Comparison of ENCODE assay signal across 16 mouse cellular contexts in genomic region chr5:113452691-113453090, GRCm38 (mm10). TPM values are rescaled to one million over a fixed set of nuclear protein-coding genes. Genes with fewer than 3 reads are reported as not detected.
A peak's percentile ranks its signal among the peaks of the same experiment; 100 is the strongest.
DNase-seq lines count a peak whose midpoint lies in the region; ATAC-seq lines count a peak whose summit lies in the region.
"Had no signal": no experiment of that assay in that cellular context is flagged by ENCODE, and none has a peak within 500 bp of the region (broad histone marks: within the 10 kb centered on the region; RNA-seq: fewer than 3 reads in every experiment).

No protein-coding gene starts in this region.

- H3K4me1 ChIP-seq in kidney, embryonic 14.5 days (ENCODE audit: control insufficient read depth, insufficient read depth, low read length) = peaks cover 17% of the 10 kb centered on the region; the same call in 1 of the 2 replicates
- peaks cover 24% of the 10 kb centered on the region for H3K4me1 ChIP-seq in neural tube, embryonic 15.5 days
- H3K4me1 ChIP-seq: lung, embryonic 15.5 days; megakaryocyte, embryonic 14.5 days had no signal

- no peaks in the 10 kb centered on the region for H3K36me3 ChIP-seq in kidney, embryonic 14.5 days (ENCODE audit: control insufficient read depth, insufficient read depth, low read length)
- no peaks in the 10 kb centered on the region for H3K36me3 ChIP-seq in neural tube, embryonic 15.5 days
- H3K36me3 ChIP-seq: lung, embryonic 15.5 days had no signal

- 0% methylated on average over 1 of the region's 1 CpGs for WGBS in kidney, embryonic 14.5 days
- 6% methylated on average over 1 of the region's 1 CpGs for WGBS in neural tube, embryonic 15.5 days

- no peak overlapping the region for H3K9ac ChIP-seq in kidney, embryonic 14.5 days (ENCODE audit: low read depth, low read length)
- H3K9ac ChIP-seq in neural tube, embryonic 15.5 days (replicated peaks) = no peak overlapping the region
- H3K9ac ChIP-seq: lung, embryonic 15.5 days had no signal

- no peak for DNase-seq in kidney, adult 11 months
- peak; percentile 70 for DNase-seq in embryo, embryonic 11 days
- DNase-seq in mesoderm, embryonic 11.5 days (ENCODE audit: low read depth, low spot score) = peak; percentile 68
- no peak for DNase-seq in left cerebral cortex, postnatal 4 days
- no peak for DNase-seq in adrenal gland, postnatal 36 days
- DNase-seq: adrenal gland, postnatal 25 days; cerebellum, postnatal 36 days; heart, postnatal 36 days; kidney, adult 18-20 months; liver had no signal

- no peak for ATAC-seq in kidney, embryonic 14.5 days (ENCODE audit: low FRiP score, low TSS enrichment)
- ATAC-seq in neural tube, embryonic 15.5 days (ENCODE audit: low FRiP score) = no peak

- H3K27me3 ChIP-seq in kidney, embryonic 14.5 days (ENCODE audit: control insufficient read depth, insufficient read depth, low read length) = no peaks in the 10 kb centered on the region
- H3K27me3 ChIP-seq in neural tube, embryonic 15.5 days (replicated peaks) = no peaks in the 10 kb centered on the region
- H3K27me3 ChIP-seq: lung, embryonic 15.5 days had no signal

- peak overlapping the region; percentile 52; the same call in 1 of the 2 replicates for H3K27ac ChIP-seq in kidney, embryonic 14.5 days (ENCODE audit: low read depth, low read length)
- H3K27ac ChIP-seq in neural tube, embryonic 15.5 days (replicated peaks) = peak overlapping the region; percentile 6; the same call in 1 of the 2 replicates
- H3K27ac ChIP-seq: lung, embryonic 15.5 days had no signal

- intact Hi-C loops in left cerebral cortex, postnatal 4 days (cut with DNase I) = no loop called here

- no peak overlapping the region for H3K4me2 ChIP-seq in kidney, embryonic 14.5 days (replicated peaks; ENCODE audit: low read depth, low read length)
- no peak overlapping the region for H3K4me2 ChIP-seq in neural tube, embryonic 15.5 days
- H3K4me2 ChIP-seq: heart, embryonic 11.5 days; lung, embryonic 15.5 days had no signal

- H3K4me3 ChIP-seq in kidney, embryonic 14.5 days (ENCODE audit: low read length) = no peak overlapping the region
- H3K4me3 ChIP-seq in neural tube, embryonic 15.5 days (replicated peaks) = no peak overlapping the region
- H3K4me3 ChIP-seq: lung, embryonic 15.5 days; megakaryocyte, embryonic 14.5 days had no signal

- no peaks in the 10 kb centered on the region for H3K9me3 ChIP-seq in kidney, embryonic 14.5 days (ENCODE audit: control insufficient read depth, low read length)
- no peaks in the 10 kb centered on the region for H3K9me3 ChIP-seq in neural tube, embryonic 15.5 days (replicated peaks)
- H3K9me3 ChIP-seq: lung, embryonic 15.5 days had no signal

RNA-seq across cellular contexts. Expression of gene Wscd2, which starts 37.4 kb away (rescaled TPM):
- 2.5 and 3.7 TPM in 2 replicates for polyA plus RNA-seq in kidney, embryonic 14.5 days (2014; fragmentation: Nextera tagmentation; extraction: Ambion mirVana)
- polyA plus RNA-seq in neural tube, embryonic 15.5 days (2015; fragmentation: Nextera tagmentation; extraction: Ambion mirVana) = 18.2 and 22.6 TPM in 2 replicates
- total RNA-seq in left cerebral cortex, postnatal 4 days (2021) = 10 to 100 TPM; 39.4 to 43.9 TPM
- total RNA-seq in adrenal gland, postnatal 36 days (2021) = 1 to 10 TPM; 2.7 to 4.6 TPM
- total RNA-seq: MEL had no signal

Comparison
In these comparisons a context has a peak if more than half of its experiments do, and no peak if none do; other contexts are left out.
1. DNase-seq: peak in embryo, embryonic 11 days (single experiment) and mesoderm, embryonic 11.5 days (single experiment); none in kidney, adult 11 months (single experiment), left cerebral cortex, postnatal 4 days (single experiment) and adrenal gland, postnatal 36 days (0 of 2).
2. RNA of gene Wscd2, which starts 37.4 kb away (total RNA-seq): 39.4 to 43.9 TPM in left cerebral cortex, postnatal 4 days; 2.7 to 4.6 TPM in adrenal gland, postnatal 36 days; every median in the first group is over 4 times any median in the second.